16 mouse cellular contexts compared by ENCODE assay signal in the genomic region with DNA sequence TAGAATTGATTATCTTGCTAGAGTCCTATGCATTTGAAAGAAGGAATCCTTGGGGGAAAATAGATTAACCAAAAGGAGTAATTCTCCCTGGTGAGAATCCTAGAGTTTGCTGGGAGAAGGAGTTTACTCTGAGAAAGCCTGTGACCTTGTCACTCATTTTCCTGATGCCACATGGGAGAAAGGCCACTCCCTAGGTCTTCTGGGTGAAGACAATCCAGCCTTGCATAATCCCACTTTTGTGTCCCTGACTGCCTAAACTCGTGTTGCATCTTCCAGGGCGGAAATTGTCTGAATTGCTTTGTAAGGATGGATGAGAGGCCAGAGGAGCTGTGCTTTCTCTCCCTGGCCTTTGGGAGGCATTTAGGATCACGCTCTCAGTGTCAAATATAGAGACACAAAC.
"Had no signal": no experiment of that assay in that cellular context is flagged by ENCODE, and none has a peak within 500 bp of the region (broad histone marks: within the 10 kb centered on the region; RNA-seq: fewer than 3 reads in every experiment).

No protein-coding gene starts in this region.

- H3K4me3 ChIP-seq: lung, embryonic 15.5 days; megakaryocyte, embryonic 14.5 days; midbrain, embryonic 13.5 days; midbrain, embryonic 15.5 days; neural tube, embryonic 12.5 days had no signal

- H3K27ac ChIP-seq: lung, embryonic 15.5 days; macrophage; midbrain, embryonic 13.5 days; midbrain, embryonic 15.5 days; neural tube, embryonic 12.5 days had no signal

- H3K9ac ChIP-seq: lung, embryonic 15.5 days; midbrain, embryonic 13.5 days; midbrain, embryonic 15.5 days; neural tube, embryonic 12.5 days had no signal

- H3K36me3 ChIP-seq: lung, embryonic 15.5 days; midbrain, embryonic 13.5 days; midbrain, embryonic 15.5 days; neural tube, embryonic 12.5 days had no signal

- H3K4me1 ChIP-seq: megakaryocyte, embryonic 14.5 days; midbrain, embryonic 15.5 days; neural tube, embryonic 12.5 days had no signal

- H3K27me3 ChIP-seq: lung, embryonic 15.5 days; megakaryocyte, embryonic 14.5 days; midbrain, embryonic 13.5 days; neural tube, embryonic 12.5 days had no signal

- DNase-seq: lung, adult 2 months; lung, postnatal 14 days; lung, postnatal 36 days; right cerebral cortex, postnatal 14 days; right cerebral cortex, postnatal 4 days; spleen, adult 18-20 months; thymus, adult 18-20 months; thymus, postnatal 14 days; thymus, postnatal 36 days had no signal

- H3K4me2 ChIP-seq: lung, embryonic 15.5 days; midbrain, embryonic 13.5 days; midbrain, embryonic 15.5 days; neural tube, embryonic 12.5 days had no signal

- H3K9me3 ChIP-seq: lung, embryonic 15.5 days; midbrain, embryonic 13.5 days; midbrain, embryonic 15.5 days; neural tube, embryonic 12.5 days had no signal

- ATAC-seq: lung, postnatal 0 days; midbrain, embryonic 13.5 days; midbrain, embryonic 15.5 days had no signal
